Mouse (Mus musculus) cerebellum, adult 2 months (tissue): Measurements from ENCODE around the gene Msh4.

Source experiments
- CTCF ChIP-seq: fragments of 200-500 bp; IDR thresholded peaks from 2 replicates; pipeline ENCODE4 v1.5.1; 2011; ENCODE audit warnings: low read depth, mild to moderate bottlenecking, control low read depth, low read length, moderate library complexity, borderline replicate concordance; ENCODE audit not compliant: insufficient read depth
- POLR2A ChIP-seq: fragments of 200-500 bp; IDR thresholded peaks from 2 replicates; pipeline ENCODE4 v1.6.1; 2011; ENCODE audit warnings: low read length, control low read depth, borderline replicate concordance; ENCODE audit not compliant: insufficient read depth

GRCm38 (mm10) chr3:153888141-153888540 lies 17.8 kb downstream of the Msh4 start:
- TF ChIP-seq CTCF (no peak), POLR2A (no peak)
